Mouse (Mus musculus) spleen, postnatal 0 days (tissue): Measurements from ENCODE around the gene Kcnj11. TPM values are rescaled to one million over a fixed set of nuclear protein-coding genes. Genes with fewer than 3 reads are reported as not detected.

Experiments used
- polyA plus RNA-seq: library from polyadenylated mRNA; unstranded; fragments of >200 nt; fragmentation: Nextera tagmentation; extraction: Ambion mirVana; gene quantifications from 2 replicates; pipeline ENCODE4 v1.2.1, GENCODE M21; 2015

The Kcnj11 gene
- polyA plus RNA-seq: not detected in 2 replicates

GRCm38 (mm10) chr7:46100563-46100962 is at the start of gene Kcnj11:
Gene Kcnj11, minus strand, starts transcription at chr7:46100764.

Other genes with a start within 250 kb of the Kcnj11 start
- gene Kdelr1, start 228.0 kb downstream of the Kcnj11 start, polyA plus RNA-seq: 24.3 and 27.4 TPM in 2 replicates
- gene Grin2d, start 222.4 kb downstream of the Kcnj11 start, polyA plus RNA-seq: 0.19 and 0.33 TPM in 2 replicates
- 1.4 and 1.5 TPM in 2 replicates for gene Syngr4, start 204.1 kb downstream of the Kcnj11 start, polyA plus RNA-seq
- 3.2 and 4.1 TPM in 2 replicates for gene Tmem143, start 203.8 kb downstream of the Kcnj11 start, polyA plus RNA-seq
- 170 and 224 TPM in 2 replicates for gene Emp3, start 179.4 kb downstream of the Kcnj11 start, polyA plus RNA-seq
- gene Ccdc114, start 176.7 kb downstream of the Kcnj11 start, polyA plus RNA-seq: 2.6 and 4.1 TPM in 2 replicates
- gene Abcc6, start 70.5 kb downstream of the Kcnj11 start, polyA plus RNA-seq: 0.02 and 0.05 TPM in 2 replicates
- 18.8 and 21.1 TPM in 2 replicates for gene Nomo1, start 67.1 kb downstream of the Kcnj11 start, polyA plus RNA-seq
- gene Abcc8, start 79.3 kb upstream of the Kcnj11 start, polyA plus RNA-seq: 0.14 and 0.15 TPM in 2 replicates
- gene Ush1c, start 137.7 kb upstream of the Kcnj11 start, polyA plus RNA-seq: 0.16 TPM in 1 of 2 replicates, not detected in the other
- not detected in 2 replicates for gene Otog, start 140.2 kb upstream of the Kcnj11 start, polyA plus RNA-seq